Mouse (Mus musculus): Measurements from ENCODE around the gene Asah2.

Asah2 gene

DNA sequence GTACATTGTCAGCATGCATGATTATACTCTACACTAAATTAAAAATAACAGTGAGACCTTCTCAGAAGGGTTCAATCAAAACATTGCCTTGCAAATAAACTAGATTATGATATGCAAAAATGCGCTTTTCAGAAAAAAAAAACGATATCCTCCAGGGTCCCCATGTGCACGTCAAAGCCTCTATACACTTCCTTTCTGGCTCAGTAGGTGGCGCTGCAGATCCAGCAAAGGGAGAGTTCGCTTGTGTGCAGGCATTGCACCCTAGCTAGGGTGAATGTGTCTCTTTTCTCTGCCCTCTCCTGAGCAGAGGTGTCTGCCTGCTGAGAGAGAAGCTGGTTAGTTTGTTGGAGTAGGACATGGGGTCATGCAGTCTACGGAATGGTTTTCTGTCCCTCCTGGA is 136.0 kb downstream of the Asah2 start:
- peak; percentile 72 to 78 for DNase-seq

DNA sequence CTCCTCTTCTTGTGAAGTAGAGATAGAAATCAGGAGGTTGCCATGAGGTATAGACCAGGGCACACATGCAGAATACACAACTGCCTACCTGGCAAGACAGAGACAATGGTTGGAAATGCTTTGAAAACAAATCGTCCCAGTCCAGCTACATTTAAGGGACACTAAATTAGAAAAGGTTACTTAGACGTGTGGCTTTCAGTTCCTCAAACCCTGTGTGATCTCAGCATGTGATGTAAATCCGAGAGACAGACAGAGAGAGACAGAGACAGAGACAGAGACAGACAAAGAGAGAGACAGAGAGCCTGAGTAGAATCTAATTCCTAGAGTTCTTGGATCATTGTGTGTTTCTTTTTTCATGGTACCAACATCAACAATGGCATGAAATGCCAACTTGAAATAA is 136.6 kb downstream of the Asah2 start:
- DNase-seq = no peak

DNA sequence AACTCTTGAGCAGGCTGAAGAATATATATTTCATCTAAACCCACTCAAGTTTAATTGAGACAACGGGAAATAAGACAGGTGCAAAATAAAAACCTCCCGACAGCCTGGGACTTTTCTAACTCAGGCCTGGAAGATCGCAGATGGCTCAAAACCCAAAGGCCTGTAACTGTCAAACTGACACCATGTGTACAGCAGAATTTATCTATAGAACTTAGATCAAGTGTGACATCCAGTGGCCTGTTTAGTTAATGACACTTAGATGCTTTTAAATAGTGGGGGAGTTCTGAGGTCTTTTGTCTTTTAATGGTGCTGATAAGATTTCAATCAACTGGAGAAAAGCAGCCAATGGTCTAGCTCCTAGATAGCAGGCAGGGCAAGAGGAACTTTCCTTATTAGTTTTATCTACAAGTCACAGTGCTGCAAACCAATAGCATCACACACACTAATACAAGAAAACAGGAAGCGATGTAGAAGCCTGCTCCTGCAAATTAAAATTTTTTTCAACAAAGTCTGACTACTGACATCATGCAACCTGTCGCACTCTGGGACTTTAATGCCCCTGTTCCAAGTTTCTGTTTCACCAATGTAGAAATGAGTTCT is 140.0 kb downstream of the Asah2 start:
- no peak for DNase-seq

DNA sequence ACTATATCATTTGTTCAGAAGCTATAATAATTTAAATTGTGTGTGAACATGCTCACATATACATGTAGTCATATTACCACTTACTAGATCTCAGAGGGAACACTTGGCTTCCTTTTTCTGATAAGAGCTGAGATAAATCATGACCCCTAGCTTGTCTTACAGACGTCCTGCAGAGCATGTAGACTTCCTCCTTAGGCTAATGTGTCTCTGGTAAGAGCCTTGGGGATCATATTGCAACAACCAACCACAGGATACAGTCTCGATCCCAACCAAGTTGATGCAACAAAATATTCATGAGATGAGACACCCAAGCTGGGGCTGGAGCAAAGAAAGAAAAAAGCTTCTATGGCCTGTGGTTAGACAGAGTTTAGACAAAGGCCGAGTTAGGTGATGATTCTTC is 144.9 kb downstream of the Asah2 start:
- no peak for DNase-seq

DNA sequence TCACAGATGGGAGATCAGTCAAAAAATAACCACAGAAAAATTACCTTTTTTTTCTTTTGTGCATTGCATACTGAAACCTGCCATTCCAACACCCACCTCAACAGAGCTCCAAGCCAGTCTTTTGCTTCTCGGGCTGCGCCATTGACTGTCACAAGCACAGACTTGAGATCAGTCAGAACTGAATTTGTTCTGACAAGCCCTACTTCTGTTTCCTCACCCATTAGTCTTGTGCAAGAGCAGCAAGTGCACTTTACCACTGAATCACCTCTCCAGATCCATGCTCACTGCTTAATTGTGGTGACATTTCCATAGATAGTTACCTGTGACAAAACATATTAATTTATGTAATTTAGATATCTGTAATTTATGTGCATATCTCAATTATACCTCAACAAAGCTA is 147.6 kb downstream of the Asah2 start:
- no peak for DNase-seq

DNA sequence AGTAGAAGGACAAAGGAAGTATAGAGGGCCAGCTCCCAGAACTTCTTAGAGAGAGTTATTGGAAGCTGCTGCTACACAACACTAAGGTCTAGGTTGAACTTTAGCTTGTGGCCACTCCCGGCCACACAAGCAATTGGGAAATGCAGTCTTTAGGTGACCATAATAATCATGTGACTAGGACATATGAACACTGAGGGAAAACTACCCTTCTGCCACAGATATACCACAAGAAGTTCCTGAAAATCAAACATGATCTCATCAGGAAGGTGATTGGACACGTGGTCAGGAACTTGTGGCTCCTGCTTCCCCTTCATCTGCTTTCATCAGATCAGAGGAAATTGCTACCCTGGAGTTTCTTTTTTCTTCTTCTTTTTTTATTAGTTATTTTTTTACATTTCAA is 151.7 kb downstream of the Asah2 start:
- no peak for DNase-seq

DNA sequence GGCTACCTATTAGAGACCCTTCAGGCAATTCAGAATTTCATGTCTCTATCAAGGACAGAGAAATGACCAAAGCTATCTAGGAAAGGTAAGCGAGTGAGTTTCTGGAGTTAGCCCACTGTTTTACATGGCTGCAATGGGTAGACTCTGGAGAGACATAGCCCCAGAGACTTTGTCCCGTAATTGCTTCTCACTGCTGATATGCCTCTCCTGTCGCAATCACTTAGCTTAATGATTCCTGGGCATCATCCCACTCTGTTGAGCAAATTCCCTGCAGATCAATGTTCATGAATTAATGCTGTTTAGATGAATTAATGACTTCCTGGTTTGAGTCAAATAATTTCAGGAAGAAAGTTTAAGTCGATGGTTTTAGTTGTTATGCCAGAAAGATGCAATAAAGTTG is 153.3 kb downstream of the Asah2 start:
- no peak for DNase-seq

DNA sequence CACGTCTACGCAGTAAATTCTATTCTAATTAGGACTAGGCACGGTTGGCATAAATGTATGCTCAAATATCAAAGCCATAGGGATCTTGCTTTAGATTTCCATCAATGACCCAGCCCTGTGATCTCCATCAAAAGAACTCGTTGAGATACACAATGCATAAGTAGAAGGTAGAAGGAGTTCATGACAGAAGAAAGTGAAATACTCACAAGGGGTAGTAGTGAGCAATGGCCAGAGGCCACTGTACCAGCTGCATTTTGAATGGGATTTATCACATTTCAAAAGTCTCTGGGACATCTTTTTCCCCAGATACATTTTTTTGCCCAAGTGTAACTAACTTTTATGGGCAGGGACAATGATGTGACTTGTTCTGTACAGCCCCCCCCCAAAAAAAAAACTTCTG is 153.7 kb downstream of the Asah2 start:
- no peak for DNase-seq

DNA sequence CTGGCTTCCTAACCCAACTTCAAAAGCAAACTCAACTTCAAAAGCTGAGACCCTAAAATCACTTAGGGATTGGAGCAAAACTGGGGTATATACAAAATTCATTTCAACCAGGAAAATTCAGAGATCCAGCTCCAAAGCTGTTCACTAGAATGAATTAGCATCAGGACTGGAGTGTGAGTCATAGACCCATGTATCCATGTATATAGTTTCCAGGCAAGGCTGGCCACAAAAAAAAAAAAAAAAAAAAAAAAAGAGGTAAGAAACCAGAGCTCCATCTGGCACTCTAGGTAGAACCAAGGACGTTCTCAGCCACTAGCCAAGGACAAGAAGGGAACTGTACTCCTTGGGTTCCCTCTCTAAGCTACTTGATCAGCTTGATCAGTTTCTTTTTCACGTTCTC is 154.2 kb downstream of the Asah2 start:
- no peak for DNase-seq

DNA sequence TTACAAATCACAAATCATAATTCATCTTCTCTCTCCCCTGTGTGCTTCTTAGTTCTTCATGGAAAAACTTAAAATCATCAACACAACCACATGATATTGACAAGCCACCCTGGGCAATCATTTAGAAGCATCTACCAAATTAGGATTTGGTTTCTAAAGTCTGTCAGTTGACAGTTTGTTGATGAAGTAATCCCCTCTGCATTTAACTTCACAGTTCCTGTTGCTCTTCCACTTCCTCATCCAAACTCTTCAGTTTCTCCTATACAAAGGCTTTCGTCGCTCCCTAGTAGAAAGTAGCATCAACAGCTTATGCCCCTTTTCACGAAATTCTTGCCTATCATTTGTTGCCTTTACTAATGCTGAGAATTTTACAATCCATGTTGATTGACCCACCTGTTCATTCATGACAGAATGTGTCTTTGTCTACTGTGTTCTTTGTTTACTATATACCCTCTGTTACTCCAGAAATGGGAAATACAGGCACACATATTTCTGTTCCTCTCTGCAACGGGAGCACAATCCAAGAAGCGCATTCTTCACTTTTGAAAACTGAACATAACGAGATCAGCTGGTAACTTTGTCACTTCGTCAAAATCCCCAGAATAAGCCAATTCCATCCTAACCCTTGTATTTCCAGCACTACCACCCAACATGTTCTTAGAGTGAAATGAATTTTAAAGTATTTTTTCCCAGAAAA is 157.1 kb downstream of the Asah2 start:
- no peak for DNase-seq
